Mouse (Mus musculus) erythroblast, embryonic 14.5 days (primary cell): ENCODE measurements around the gene Tgfbr3.

Source experiments
- GATA1 ChIP-seq: IDR thresholded peaks from 2 replicates; pipeline ENCODE4 v1.6.1; 2012; ENCODE audit warnings: low read length, inconsistent platforms, mixed read lengths
- TAL1 ChIP-seq: IDR thresholded peaks from 3 replicates; pipeline ENCODE4 v1.6.1; 2012; ENCODE audit warnings: low read length, inconsistent platforms, mixed read lengths

DNA sequence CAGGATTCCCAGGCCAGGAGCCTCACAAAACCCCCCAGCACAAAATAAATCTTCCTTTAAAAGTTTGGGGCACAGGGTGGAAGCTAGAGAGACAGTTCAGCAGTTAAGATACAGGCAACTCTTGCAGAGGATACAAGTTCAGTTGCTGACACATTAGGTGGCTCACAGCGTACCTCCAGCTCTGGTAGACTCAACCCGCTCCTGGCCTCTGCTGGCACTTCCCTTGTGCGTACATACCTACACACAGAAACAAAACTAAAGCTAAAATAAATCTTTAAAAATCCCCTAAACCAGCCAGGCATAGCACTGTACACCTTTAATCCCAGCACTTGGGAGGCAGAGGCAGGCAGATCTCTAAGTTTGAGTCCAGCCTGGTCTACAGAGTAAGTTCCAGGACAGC, 211.1 kb downstream of the Tgfbr3 start:
- TF ChIP-seq GATA1 (no peak), TAL1 (no peak)
